10 mouse cellular contexts compared by ENCODE assay signal in genomic region chrX:103460056-103460455, GRCm38 (mm10). TPM values are rescaled to one million over a fixed set of nuclear protein-coding genes. Genes with fewer than 3 reads are reported as not detected.
DNase-seq lines count a peak whose midpoint lies in the region; ATAC-seq and TF ChIP-seq lines count a peak whose summit lies in the region.
"Had no signal": no experiment of that assay in that cellular context is flagged by ENCODE, and none has a peak within 500 bp of the region (broad histone marks: within the 10 kb centered on the region; RNA-seq: fewer than 3 reads in every experiment).

No protein-coding gene starts in this region.

- no peak overlapping the region for H3K4me3 ChIP-seq in intestine, postnatal 0 days (ENCODE audit: low read depth, low read length)
- H3K4me3 ChIP-seq in intestine, embryonic 16.5 days (ENCODE audit: low read length) = no peak overlapping the region
- H3K4me3 ChIP-seq in liver, postnatal 0 days (ENCODE audit: low read depth, low read length) = no peak overlapping the region
- H3K4me3 ChIP-seq: limb, embryonic 12.5 days; midbrain, embryonic 12.5 days had no signal

- H3K9ac ChIP-seq in intestine, postnatal 0 days (ENCODE audit: low read depth, low read length) = no peak overlapping the region
- no peak overlapping the region for H3K9ac ChIP-seq in intestine, embryonic 16.5 days (ENCODE audit: low read depth, low read length)
- H3K9ac ChIP-seq in liver, postnatal 0 days (replicated peaks) = no peak overlapping the region
- H3K9ac ChIP-seq: limb, embryonic 12.5 days; midbrain, embryonic 12.5 days had no signal

- no peak for TF ChIP-seq EP300 in liver, postnatal 0 days (IDR thresholded peaks at IDR 0.05; ENCODE audit: low read depth)

- no peak overlapping the region for H3K4me2 ChIP-seq in intestine, postnatal 0 days (replicated peaks; ENCODE audit: low read depth)
- H3K4me2 ChIP-seq in intestine, embryonic 16.5 days (ENCODE audit: low read depth, low read length) = no peak overlapping the region
- H3K4me2 ChIP-seq in liver, postnatal 0 days (ENCODE audit: low read depth, low read length) = no peak overlapping the region
- H3K4me2 ChIP-seq: limb, embryonic 12.5 days; midbrain, embryonic 12.5 days had no signal

- no peak for ATAC-seq in intestine, postnatal 0 days
- no peak for ATAC-seq in intestine, embryonic 16.5 days
- ATAC-seq in liver, postnatal 0 days = no peak

- 68% methylated on average over 5 of the region's 5 CpGs for WGBS in intestine, postnatal 0 days
- 71% methylated on average over 5 of the region's 5 CpGs for WGBS in intestine, embryonic 16.5 days
- WGBS in liver, postnatal 0 days (ENCODE audit: insufficient replicate concordance) = 71% methylated on average over 5 of the region's 5 CpGs

- no peaks in the 10 kb centered on the region for H3K36me3 ChIP-seq in intestine, postnatal 0 days (ENCODE audit: control insufficient read depth, insufficient read depth)
- no peaks in the 10 kb centered on the region for H3K36me3 ChIP-seq in intestine, embryonic 16.5 days (ENCODE audit: control insufficient read depth, insufficient read depth, low read length)
- H3K36me3 ChIP-seq in liver, postnatal 0 days (replicated peaks; ENCODE audit: insufficient read depth, low read length) = no peaks in the 10 kb centered on the region
- H3K36me3 ChIP-seq: limb, embryonic 12.5 days; midbrain, embryonic 12.5 days had no signal

- peak; percentile 35 for DNase-seq in lung, postnatal 36 days
- no peak for DNase-seq in lung, postnatal 25 days (ENCODE audit: low spot score)
- peak; percentile 74 for DNase-seq in R1 (ENCODE audit: low read depth, low spot score)
- DNase-seq in liver, postnatal 0 days = no peak
- no peak for DNase-seq in ovary, postnatal 14 days (ENCODE audit: low spot score)
- DNase-seq: gastrocnemius, postnatal 14 days had no signal

- H3K4me1 ChIP-seq in intestine, postnatal 0 days (replicated peaks; ENCODE audit: control insufficient read depth, insufficient read depth, low read length) = no peaks in the 10 kb centered on the region
- H3K4me1 ChIP-seq in intestine, embryonic 16.5 days (ENCODE audit: control insufficient read depth, insufficient read depth, low read length) = no peaks in the 10 kb centered on the region
- H3K4me1 ChIP-seq in liver, postnatal 0 days (ENCODE audit: insufficient read depth) = no peaks in the 10 kb centered on the region
- H3K4me1 ChIP-seq: limb, embryonic 12.5 days; midbrain, embryonic 12.5 days had no signal

- H3K9me3 ChIP-seq in intestine, postnatal 0 days (ENCODE audit: control insufficient read depth) = no peaks in the 10 kb centered on the region
- no peaks in the 10 kb centered on the region for H3K9me3 ChIP-seq in intestine, embryonic 16.5 days (ENCODE audit: control insufficient read depth, low read length)
- no peaks in the 10 kb centered on the region for H3K9me3 ChIP-seq in liver, postnatal 0 days (ENCODE audit: low read length)
- H3K9me3 ChIP-seq: limb, embryonic 12.5 days; midbrain, embryonic 12.5 days had no signal

- no peak overlapping the region for H3K27ac ChIP-seq in intestine, postnatal 0 days (ENCODE audit: low read depth, low read length)
- no peak overlapping the region for H3K27ac ChIP-seq in intestine, embryonic 16.5 days (ENCODE audit: low read length)
- H3K27ac ChIP-seq in liver, postnatal 0 days (ENCODE audit: low read depth) = no peak overlapping the region
- H3K27ac ChIP-seq: limb, embryonic 12.5 days; midbrain, embryonic 12.5 days had no signal

- peak; percentile 48 for TF ChIP-seq CTCF in intestine, postnatal 0 days (IDR thresholded peaks at IDR 0.05; ENCODE audit: low read depth)
- peak; percentile 48 for TF ChIP-seq CTCF in liver, postnatal 0 days (IDR thresholded peaks at IDR 0.05; ENCODE audit: low read depth)

- H3K27me3 ChIP-seq in intestine, postnatal 0 days (replicated peaks; ENCODE audit: control insufficient read depth, insufficient read depth, low read length) = no peaks in the 10 kb centered on the region
- H3K27me3 ChIP-seq in intestine, embryonic 16.5 days (replicated peaks; ENCODE audit: control insufficient read depth, insufficient read depth, low read length) = no peaks in the 10 kb centered on the region
- no peaks in the 10 kb centered on the region for H3K27me3 ChIP-seq in liver, postnatal 0 days (ENCODE audit: insufficient read depth, low read length)
- H3K27me3 ChIP-seq: limb, embryonic 12.5 days; midbrain, embryonic 12.5 days had no signal

RNA-seq across cellular contexts. Expression of gene Gm26992, which starts 38.2 kb away (rescaled TPM):
- not detected in 2 replicates for polyA plus RNA-seq in intestine, postnatal 0 days (2015; fragmentation: Nextera tagmentation; extraction: Ambion mirVana)
- polyA plus RNA-seq in intestine, embryonic 16.5 days (2015; fragmentation: Nextera tagmentation; extraction: Ambion mirVana) = not detected in 2 replicates
- not detected in 2 replicates for polyA plus RNA-seq in liver, postnatal 0 days (2015; fragmentation: Nextera tagmentation; extraction: Ambion mirVana)
- polyA plus RNA-seq: limb, embryonic 12.5 days; midbrain, embryonic 12.5 days had no signal

RNA-seq across cellular contexts. Expression of gene Tsx, which starts 45.8 kb away (rescaled TPM):
- polyA plus RNA-seq in intestine, postnatal 0 days (2015; fragmentation: Nextera tagmentation; extraction: Ambion mirVana) = 0.25 and 0.58 TPM in 2 replicates
- 0.17 and 0.23 TPM in 2 replicates for polyA plus RNA-seq in intestine, embryonic 16.5 days (2015; fragmentation: Nextera tagmentation; extraction: Ambion mirVana)
- polyA plus RNA-seq in liver, postnatal 0 days (2015; fragmentation: Nextera tagmentation; extraction: Ambion mirVana) = not detected in 2 replicates

Comparison
In these comparisons a context has a peak if more than half of its experiments do, and no peak if none do; other contexts are left out.
1. DNase-seq: peak in lung, postnatal 36 days (single experiment) and R1 (single experiment); none in lung, postnatal 25 days (single experiment), liver, postnatal 0 days (single experiment) and ovary, postnatal 14 days (single experiment).